Mouse (Mus musculus) embryonic facial prominence, embryonic 10.5 days (tissue): ENCODE measurements around the gene Rngtt. TPM values are rescaled to one million over a fixed set of nuclear protein-coding genes. Genes with fewer than 3 reads are reported as not detected.
A peak's percentile ranks its signal among the peaks of the same experiment; 100 is the strongest.

Source experiments
- DNase-seq: peaks from one replicate; pipeline ENCODE4 v3.0.0-alpha.2; 2017; ENCODE audit warnings: low spot score
- H3K27ac ChIP-seq: fragments of 300-500 bp; sonication (generic); replicated peaks from 2 replicates; pipeline ENCODE4 v1.5.1; 2016; ENCODE audit warnings: mild to moderate bottlenecking
- H3K27me3 ChIP-seq: fragments of 300-500 bp; sonication (generic); replicated peaks from 2 replicates; pipeline ENCODE4 v1.6.1; 2016; ENCODE audit warnings: low read depth, mild to moderate bottlenecking; ENCODE audit not compliant: poor library complexity, severe bottlenecking
- H3K36me3 ChIP-seq: fragments of 300-500 bp; sonication (generic); replicated peaks from 2 replicates; pipeline ENCODE4 v1.6.1; 2016; ENCODE audit warnings: mild to moderate bottlenecking, moderate library complexity
- H3K4me1 ChIP-seq: fragments of 300-500 bp; sonication (generic); 2 replicates; pipeline ENCODE4 v1.6.1; 2016
- H3K4me3 ChIP-seq: fragments of 300-500 bp; sonication (generic); 2 replicates; pipeline ENCODE4 v1.5.1; 2016; ENCODE audit warnings: mild to moderate bottlenecking, moderate library complexity
- H3K9me3 ChIP-seq: fragments of 300-500 bp; sonication (generic); 2 replicates; pipeline ENCODE4 v1.6.1; 2016; ENCODE audit warnings: mild to moderate bottlenecking
- WGBS: fragments of 180-500 bp; shearing (Covaris S2); methylation state at CpG from one replicate; pipeline ENCODE4 v1.1.7; 2016; 5-methylcytosine and 5-hydroxymethylcytosine counted together
- polyA plus RNA-seq: library from polyadenylated mRNA; unstranded; fragments of >200 nt; fragmentation: Nextera tagmentation; extraction: Ambion mirVana; gene quantifications from 2 replicates; pipeline ENCODE4 v1.2.1, GENCODE M21; 2016

The Rngtt gene
- polyA plus RNA-seq, 1 experiment from 2014 or later, result 32.6 TPM

DNA sequence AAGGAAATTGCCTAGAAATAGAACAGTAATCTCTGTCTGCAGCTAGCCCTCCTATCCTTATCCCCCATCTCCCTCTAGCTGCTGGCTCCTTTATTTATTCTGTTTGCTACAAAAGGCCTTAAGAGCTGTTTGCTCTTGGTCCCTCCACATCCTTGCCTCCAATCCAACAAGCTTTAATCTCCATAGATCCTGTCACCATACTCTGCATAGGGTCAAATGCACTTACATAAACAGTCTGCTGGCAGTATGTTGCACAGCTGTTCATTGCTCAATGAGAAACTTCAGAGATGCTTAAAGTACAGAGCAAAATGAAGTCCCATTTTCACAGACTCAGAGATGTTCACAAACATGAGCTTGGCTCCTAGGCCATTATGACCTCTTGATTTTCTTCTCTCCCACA lies 196.5 kb downstream of the Rngtt start:
- Histone ChIP-seq H3K9me3 (no peaks in the 10 kb centered on the region), H3K27me3 (no peaks in the 10 kb centered on the region), H3K4me3 (no peak overlapping the region), H3K27ac (no peak overlapping the region), H3K4me1 (no peaks in the 10 kb centered on the region), H3K36me3 (peaks cover 23% of the 10 kb centered on the region)
- DNase-seq, result no peak

- Histone ChIP-seq H3K4me3 (no peak overlapping the region), H3K9me3 (no peaks in the 10 kb centered on the region), H3K27me3 (no peaks in the 10 kb centered on the region), H3K27ac (no peak overlapping the region), H3K4me1 (no peaks in the 10 kb centered on the region), H3K36me3 (no peaks in the 10 kb centered on the region; the same call in 1 of the 2 replicates)
- DNase-seq, result no peak
- WGBS, result 89% methylated on average over 10 of the region's 10 CpGs
Observed at GRCm38 (mm10) chr4:33510544-33510943, 200.4 kb downstream of the Rngtt start.

GRCm38 (mm10) chr4:33513421-33513820 lies 203.3 kb downstream of the Rngtt start:
- Histone ChIP-seq H3K36me3 (no peaks in the 10 kb centered on the region), H3K9me3 (no peaks in the 10 kb centered on the region), H3K4me3 (no peak overlapping the region), H3K27me3 (no peaks in the 10 kb centered on the region), H3K4me1 (no peaks in the 10 kb centered on the region), H3K27ac (no peak overlapping the region)
- 53% methylated on average over 3 of the region's 3 CpGs for WGBS
- DNase-seq, result no peak

DNA sequence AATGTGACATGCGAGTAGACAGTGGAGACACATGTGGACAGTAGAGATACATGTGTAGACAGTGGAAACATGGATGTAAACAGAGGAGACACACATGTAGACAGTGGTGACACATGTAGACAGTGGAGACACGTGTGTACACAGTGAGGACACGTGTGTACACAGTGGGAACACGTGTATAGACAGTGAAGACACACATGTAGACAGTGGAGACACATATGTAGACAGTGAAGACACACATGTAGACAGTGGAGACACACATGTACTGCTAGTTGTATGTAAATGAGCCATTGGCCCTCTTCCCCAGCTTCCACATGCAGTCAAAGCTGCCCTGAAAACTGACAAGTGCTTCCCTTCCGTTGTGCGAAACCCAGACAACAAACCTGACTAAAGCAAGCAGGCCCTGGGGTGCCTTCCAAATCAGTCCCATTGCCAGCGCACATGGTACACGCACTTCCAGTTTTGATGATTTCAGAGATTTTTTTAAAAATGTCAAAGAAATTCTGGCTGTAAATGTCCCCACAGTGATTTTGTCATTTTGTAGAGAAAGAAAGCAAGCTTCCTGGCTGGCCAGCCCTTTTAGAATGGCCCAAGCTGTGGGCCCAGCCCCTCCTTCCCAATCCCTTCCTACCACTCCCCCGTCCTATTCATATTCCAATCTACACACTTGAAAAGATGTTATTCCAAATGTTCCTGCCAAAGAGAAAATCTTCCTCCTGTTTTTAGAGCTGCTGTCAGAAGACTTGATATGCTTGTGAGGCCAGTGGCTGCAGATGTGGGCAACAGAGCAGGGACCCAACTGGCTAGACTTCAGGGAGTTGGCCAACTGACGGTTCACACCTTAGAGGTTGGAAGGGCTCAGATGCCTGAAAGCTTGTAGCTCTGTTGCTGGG lies 204.2 kb downstream of the Rngtt start:
- DNase-seq, result no peak
- Histone ChIP-seq H3K4me1 (no peaks in the 10 kb centered on the region), H3K27ac (no peak overlapping the region), H3K9me3 (no peaks in the 10 kb centered on the region), H3K4me3 (no peak overlapping the region), H3K36me3 (no peaks in the 10 kb centered on the region), H3K27me3 (no peaks in the 10 kb centered on the region)
- 86% methylated on average over 10 of the region's 10 CpGs for WGBS

GRCm38 (mm10) chr4:33520196-33520595 lies 210.1 kb downstream of the Rngtt start:
- no peaks in the 10 kb centered on the region for H3K36me3 ChIP-seq
- WGBS, result 90% methylated on average over 7 of the region's 7 CpGs
- DNase-seq, result no peak
- no peaks in the 10 kb centered on the region for H3K27me3 ChIP-seq
- no peaks in the 10 kb centered on the region for H3K4me1 ChIP-seq
- no peaks in the 10 kb centered on the region for H3K9me3 ChIP-seq
- H3K27ac ChIP-seq, result no peak overlapping the region
- H3K4me3 ChIP-seq, result no peak overlapping the region

DNA sequence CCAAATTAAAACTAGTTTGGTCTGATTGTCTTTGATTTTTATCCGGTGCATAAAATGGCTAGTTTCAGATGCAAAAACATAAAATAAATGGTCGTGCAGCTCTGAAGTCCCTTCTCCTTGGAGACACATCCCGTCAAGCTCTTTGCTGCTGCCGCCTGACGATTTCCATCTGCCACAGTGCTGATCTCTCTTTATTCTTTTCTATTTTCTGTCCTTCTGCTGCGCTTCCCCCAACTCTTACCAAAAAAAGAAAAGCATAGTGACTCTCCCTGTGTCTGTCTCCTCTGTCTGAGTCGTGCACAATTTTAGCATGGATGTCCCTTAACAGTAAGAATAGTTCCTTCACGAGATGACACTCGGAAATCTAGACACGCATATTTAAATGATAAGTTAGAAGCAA lies 210.8 kb downstream of the Rngtt start:
- Histone ChIP-seq H3K9me3 (no peaks in the 10 kb centered on the region), H3K36me3 (no peaks in the 10 kb centered on the region), H3K27ac (no peak overlapping the region), H3K4me1 (0 out of 2 replicates have a peak, but pooled peaks cover 4% of the 10 kb centered on the region), H3K27me3 (no peaks in the 10 kb centered on the region), H3K4me3 (no peak overlapping the region)
- WGBS, result 86% methylated on average over 10 of the region's 10 CpGs
- DNase-seq, result no peak

DNA sequence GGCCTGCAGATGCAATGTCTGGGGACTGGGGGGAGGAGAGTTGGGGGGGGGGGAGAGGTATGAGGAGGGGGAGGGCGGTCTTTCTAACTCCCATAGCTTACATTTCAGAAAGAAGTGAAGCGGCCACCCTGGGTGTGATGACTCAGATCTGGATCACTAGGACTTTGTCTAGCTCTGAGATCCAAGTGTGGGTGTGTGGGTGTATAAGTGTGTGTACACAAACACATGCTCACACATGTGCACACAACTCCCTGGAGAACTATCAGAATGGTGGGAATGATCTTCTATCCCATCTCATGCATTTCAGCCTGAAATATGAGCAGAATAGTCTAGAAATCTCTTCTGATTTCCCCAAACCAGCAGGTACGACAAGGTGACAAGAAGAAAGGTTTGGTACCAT lies 213.7 kb downstream of the Rngtt start:
- WGBS, result 88% methylated on average over 3 of the region's 3 CpGs
- H3K4me1 ChIP-seq, result peaks cover 12% of the 10 kb centered on the region; the same call in 1 of the 2 replicates
- DNase-seq, result no peak
- H3K27ac ChIP-seq, result no peak overlapping the region
- H3K4me3 ChIP-seq, result no peak overlapping the region
- H3K27me3 ChIP-seq, result no peaks in the 10 kb centered on the region
- no peaks in the 10 kb centered on the region for H3K36me3 ChIP-seq
- H3K9me3 ChIP-seq, result no peaks in the 10 kb centered on the region

- no peak overlapping the region for H3K27ac ChIP-seq
- H3K27me3 ChIP-seq, result no peaks in the 10 kb centered on the region
- H3K4me1 ChIP-seq, result peaks cover 12% of the 10 kb centered on the region; the same call in 1 of the 2 replicates
- no peaks in the 10 kb centered on the region for H3K9me3 ChIP-seq
- 93% methylated on average over 10 of the region's 10 CpGs for WGBS
- H3K36me3 ChIP-seq, result no peaks in the 10 kb centered on the region
- DNase-seq, result no peak
- no peak overlapping the region for H3K4me3 ChIP-seq
Observed at GRCm38 (mm10) chr4:33524481-33525141, 214.5 kb downstream of the Rngtt start.

- no peak for DNase-seq
Observed at GRCm38 (mm10) chr4:33525272-33525671, 215.2 kb downstream of the Rngtt start.

GRCm38 (mm10) chr4:33526092-33526491 lies 216.0 kb downstream of the Rngtt start:
- Histone ChIP-seq H3K27ac (no peak overlapping the region), H3K4me1 (peaks cover 12% of the 10 kb centered on the region; the same call in 1 of the 2 replicates), H3K27me3 (no peaks in the 10 kb centered on the region), H3K4me3 (no peak overlapping the region), H3K36me3 (no peaks in the 10 kb centered on the region), H3K9me3 (no peaks in the 10 kb centered on the region)
- WGBS, result 22% methylated on average over 7 of the region's 7 CpGs
- DNase-seq, result peak; percentile 37

More at GRCm38 (mm10) chr4:33525272-33525671, 215.2 kb downstream of the Rngtt start:
- Histone ChIP-seq H3K27ac (no peak overlapping the region), H3K9me3 (no peaks in the 10 kb centered on the region), H3K4me3 (no peak overlapping the region), H3K4me1 (peaks cover 12% of the 10 kb centered on the region; the same call in 1 of the 2 replicates), H3K27me3 (no peaks in the 10 kb centered on the region), H3K36me3 (no peaks in the 10 kb centered on the region)
- 97% methylated on average over 4 of the region's 4 CpGs for WGBS

- Histone ChIP-seq H3K27me3 (no peaks in the 10 kb centered on the region), H3K4me1 (peaks cover 12% of the 10 kb centered on the region; the same call in 1 of the 2 replicates), H3K27ac (no peak overlapping the region), H3K9me3 (no peaks in the 10 kb centered on the region), H3K4me3 (no peak overlapping the region), H3K36me3 (no peaks in the 10 kb centered on the region)
- DNase-seq, result no peak
- 47% methylated on average over 9 of the region's 9 CpGs for WGBS
Observed at GRCm38 (mm10) chr4:33526675-33527074, 216.6 kb downstream of the Rngtt start.

GRCm38 (mm10) chr4:33532596-33532995 lies 222.5 kb downstream of the Rngtt start:
- Histone ChIP-seq H3K9me3 (no peaks in the 10 kb centered on the region), H3K4me3 (no peak overlapping the region), H3K27ac (no peak overlapping the region), H3K36me3 (no peaks in the 10 kb centered on the region), H3K4me1 (no peaks in the 10 kb centered on the region), H3K27me3 (no peaks in the 10 kb centered on the region)
- 79% methylated on average over 8 of the region's 8 CpGs for WGBS
- DNase-seq, result no peak
